Mouse (Mus musculus) forebrain, embryonic 11.5 days (tissue): Measurements from ENCODE around the gene Nfrkb. TPM values are rescaled to one million over a fixed set of nuclear protein-coding genes. Genes with fewer than 3 reads are reported as not detected.

ENCODE experiments used
- ATAC-seq: fragments of 200-750 bp; cut with Nextera tagmentation; replicated peaks from 2 replicates; pipeline ENCODE4 v1.8.0; 2017; ENCODE audit warnings: moderate TSS enrichment; ENCODE audit not compliant: low FRiP score
- DNase-seq: peaks from one replicate; pipeline ENCODE4 v3.0.0-alpha.2; 2017; ENCODE audit warnings: low spot score
- H3K27ac ChIP-seq: fragments of 300-500 bp; sonication (generic); 2 replicates; pipeline ENCODE4 v1.5.1; 2014; ENCODE audit warnings: low read depth, low read length
- H3K27me3 ChIP-seq: fragments of 300-500 bp; sonication (generic); 2 replicates; pipeline ENCODE4 v1.6.1; 2014; ENCODE audit warnings: mild to moderate bottlenecking, low read length, mixed read lengths; ENCODE audit not compliant: control insufficient read depth, insufficient read depth
- H3K36me3 ChIP-seq: fragments of 300-500 bp; sonication (generic); 2 replicates; pipeline ENCODE4 v1.6.1; 2014; ENCODE audit warnings: mild to moderate bottlenecking, low read length, moderate library complexity, mixed read lengths; ENCODE audit not compliant: control insufficient read depth, insufficient read depth
- H3K4me1 ChIP-seq: fragments of 300-500 bp; sonication (generic); replicated peaks from 2 replicates; pipeline ENCODE4 v1.6.1; 2014; ENCODE audit warnings: low read length, mixed read lengths; ENCODE audit not compliant: control insufficient read depth, insufficient read depth
- H3K4me2 ChIP-seq: fragments of 300-500 bp; sonication (generic); 2 replicates; pipeline ENCODE4 v1.6.1; 2014; ENCODE audit warnings: low read depth, mild to moderate bottlenecking, low read length, moderate library complexity, mixed read lengths; ENCODE audit not compliant: severe bottlenecking
- H3K4me3 ChIP-seq: fragments of 300-500 bp; sonication (generic); 2 replicates; pipeline ENCODE4 v1.5.1; 2014; ENCODE audit warnings: low read depth, low read length
- H3K9ac ChIP-seq: fragments of 300-500 bp; sonication (generic); 2 replicates; pipeline ENCODE4 v1.6.1; 2014; ENCODE audit warnings: low read length
- H3K9me3 ChIP-seq: fragments of 300-500 bp; sonication (generic); 2 replicates; pipeline ENCODE4 v1.6.1; 2016; ENCODE audit warnings: low read length, mixed read lengths; ENCODE audit not compliant: control insufficient read depth
- WGBS: fragments of 180-500 bp; shearing (Covaris S2); extraction: QIAGEN DNeasy Blood & Tissue Kit; methylation state at CpG from one replicate; pipeline ENCODE4 v1.1.7; 2014; 5-methylcytosine and 5-hydroxymethylcytosine counted together
- polyA plus RNA-seq: library from polyadenylated mRNA; unstranded; fragments of >200 nt; fragmentation: Nextera tagmentation; extraction: Ambion mirVana; gene quantifications from 2 replicates; pipeline ENCODE4 v1.2.1, GENCODE M21; 2014

Nfrkb gene
- polyA plus RNA-seq, 1 experiment from 2014 or later, result 25.7 TPM

GRCm38 (mm10) chr9:31363698-31364609 is 22.0 kb upstream of the Nfrkb start:
- ATAC-seq, result no peak
- Histone ChIP-seq H3K4me2 (no peak overlapping the region), H3K9ac (no peak overlapping the region), H3K9me3 (no peaks in the 10 kb centered on the region), H3K36me3 (no peaks in the 10 kb centered on the region), H3K27me3 (no peaks in the 10 kb centered on the region), H3K27ac (no peak overlapping the region), H3K4me3 (no peak overlapping the region), H3K4me1 (no peaks in the 10 kb centered on the region)
- WGBS, result 94% methylated on average over 9 of the region's 9 CpGs
- no peak for DNase-seq

DNA sequence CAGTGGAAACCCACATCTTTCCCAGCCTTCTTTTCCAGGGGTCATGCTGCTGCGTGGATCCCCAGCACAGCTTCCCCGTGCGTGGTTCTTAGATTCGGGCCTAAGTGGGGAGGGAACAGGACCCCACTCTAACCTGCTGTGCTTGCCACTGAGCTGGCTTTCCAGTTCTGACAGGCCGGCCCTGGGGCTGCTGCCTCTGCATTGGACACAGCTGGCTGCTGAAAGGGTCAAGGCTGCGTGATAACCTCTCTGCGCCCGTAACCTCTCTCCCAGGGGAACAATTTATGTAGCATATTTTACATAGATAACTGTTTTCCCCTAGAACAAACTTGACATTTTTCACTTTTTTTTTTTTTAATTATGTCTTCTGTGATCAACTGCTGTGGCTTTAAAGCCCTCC is 20.9 kb upstream of the Nfrkb start:
- H3K4me2 ChIP-seq, result no peak overlapping the region
- WGBS, result 89% methylated on average over 8 of the region's 8 CpGs
- no peaks in the 10 kb centered on the region for H3K36me3 ChIP-seq
- H3K4me1 ChIP-seq, result no peaks in the 10 kb centered on the region
- ATAC-seq (no peak), DNase-seq (no peak)
- H3K9ac ChIP-seq, result no peak overlapping the region
- no peak overlapping the region for H3K27ac ChIP-seq
- H3K27me3 ChIP-seq, result no peaks in the 10 kb centered on the region
- no peak overlapping the region for H3K4me3 ChIP-seq
- H3K9me3 ChIP-seq, result no peaks in the 10 kb centered on the region

DNA sequence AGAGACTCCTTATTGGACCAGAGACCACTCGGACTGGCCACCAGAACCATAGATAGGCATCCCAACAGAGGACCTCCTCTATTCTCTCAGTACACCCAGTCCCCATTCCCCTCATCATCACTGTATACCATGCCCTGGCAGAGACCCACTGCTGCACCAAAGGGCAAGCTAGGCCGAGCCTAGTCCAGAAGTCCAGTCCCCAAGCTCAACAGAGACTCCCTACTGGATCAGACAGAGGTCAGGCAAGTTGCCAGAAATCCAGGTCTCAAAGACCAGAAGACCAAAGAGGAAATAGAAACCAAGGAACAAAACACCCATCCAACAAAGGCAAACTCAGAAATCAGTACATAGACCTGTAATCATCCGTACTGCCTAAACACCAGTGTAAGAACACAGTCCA is 14.3 kb upstream of the Nfrkb start:
- Histone ChIP-seq H3K4me1 (no peaks in the 10 kb centered on the region), H3K9me3 (no peaks in the 10 kb centered on the region; the same call in 1 of the 2 replicates), H3K36me3 (peaks cover 4% of the 10 kb centered on the region; the same call in 1 of the 2 replicates), H3K27me3 (no peaks in the 10 kb centered on the region), H3K27ac (no peak overlapping the region), H3K4me3 (no peak overlapping the region), H3K4me2 (no peak overlapping the region), H3K9ac (no peak overlapping the region)
- DNase-seq, result no peak
- ATAC-seq, result no peak
- WGBS, result 88% methylated on average over 3 of the region's 3 CpGs

DNA sequence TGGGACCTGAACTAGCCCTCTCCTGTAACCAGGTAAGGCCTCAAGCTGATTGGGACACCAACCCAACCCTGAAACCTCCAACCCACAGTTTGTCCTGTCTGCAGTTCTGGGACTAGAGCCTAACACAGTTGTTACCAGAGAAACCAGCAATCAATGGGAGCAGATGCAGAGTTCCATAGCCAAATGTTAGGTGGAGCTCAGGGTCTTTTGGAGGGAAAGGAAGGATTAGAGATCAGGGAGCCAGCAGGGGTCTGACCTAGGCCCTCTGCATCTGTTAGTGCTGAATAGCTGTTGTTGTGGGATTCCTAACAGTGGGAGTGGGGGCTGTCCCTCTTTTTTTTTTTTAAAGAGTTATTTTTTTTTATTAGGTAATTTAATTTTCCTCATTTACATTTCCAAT is 9.3 kb upstream of the Nfrkb start:
- Histone ChIP-seq H3K27me3 (no peaks in the 10 kb centered on the region), H3K4me3 (no peak overlapping the region), H3K4me1 (no peaks in the 10 kb centered on the region), H3K4me2 (no peak overlapping the region), H3K36me3 (no peaks in the 10 kb centered on the region; the same call in 1 of the 2 replicates), H3K9ac (no peak overlapping the region), H3K27ac (no peak overlapping the region), H3K9me3 (no peaks in the 10 kb centered on the region; the same call in 1 of the 2 replicates)
- no peak for DNase-seq
- no peak for ATAC-seq

DNA sequence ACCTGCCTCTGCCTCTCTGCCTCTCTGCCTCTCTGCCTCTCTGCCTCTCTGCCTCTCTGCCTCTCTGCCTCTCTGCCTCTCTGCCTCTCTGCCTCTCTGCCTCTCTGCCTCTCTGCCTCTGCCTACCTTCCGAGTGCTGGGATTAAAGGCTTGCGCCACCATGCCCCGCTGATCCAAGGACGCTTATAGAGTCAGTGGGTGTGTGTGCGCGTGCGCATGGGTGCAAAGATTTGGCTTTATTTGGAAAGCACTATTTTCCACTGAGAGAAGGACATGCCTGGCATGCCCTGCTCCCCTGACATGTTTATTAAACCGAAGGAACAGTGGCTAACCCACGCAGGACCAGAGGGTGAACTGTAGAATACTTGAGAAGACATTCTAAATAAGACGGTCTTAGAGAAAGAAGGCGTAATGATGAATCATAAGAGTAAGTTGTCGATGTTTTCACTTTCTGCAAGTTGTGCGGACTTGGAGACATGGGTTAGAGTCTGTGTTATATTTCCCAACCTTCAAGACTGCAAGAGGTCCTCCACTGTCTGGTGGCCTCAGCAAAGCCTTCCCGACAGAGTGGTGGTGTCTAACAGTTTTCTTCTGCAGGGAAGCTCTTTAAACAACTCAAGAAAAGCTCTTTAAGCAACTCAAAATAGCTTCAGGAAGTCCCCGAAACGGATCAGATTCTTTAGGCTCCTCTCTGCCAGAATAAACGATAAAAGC is 1.0 kb upstream of the Nfrkb start:
- 89% methylated on average over 17 of the region's 17 CpGs for WGBS
- ATAC-seq (no peak), DNase-seq (no peak)
- H3K9me3 ChIP-seq, result no peaks in the 10 kb centered on the region
- no peaks in the 10 kb centered on the region for H3K27me3 ChIP-seq
- peak overlapping the region; percentile 85; the same call in 1 of the 2 replicates for H3K4me3 ChIP-seq
- H3K36me3 ChIP-seq, result no peaks in the 10 kb centered on the region
- no peak overlapping the region for H3K4me2 ChIP-seq
- H3K9ac ChIP-seq, result no peak overlapping the region
- H3K4me1 ChIP-seq, result peaks cover 6% of the 10 kb centered on the region
- no peak overlapping the region for H3K27ac ChIP-seq

DNA sequence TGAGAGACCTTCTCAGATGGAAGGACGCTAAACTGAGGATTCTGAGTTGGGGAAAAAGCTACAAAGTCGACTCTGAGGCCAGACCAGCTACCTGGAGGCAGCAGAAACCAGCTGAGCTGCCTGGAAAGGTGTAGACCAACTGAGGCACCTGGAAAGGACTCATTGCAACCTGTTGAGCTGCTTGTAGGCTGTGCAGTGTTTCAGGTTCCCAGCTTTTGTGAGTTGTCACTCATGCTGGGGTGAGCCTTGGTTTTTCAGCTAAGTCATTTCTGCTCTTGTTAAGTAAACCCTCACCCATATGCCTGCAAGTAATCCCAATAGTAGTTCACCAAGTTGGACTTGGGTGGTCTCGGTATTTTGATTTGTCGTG is 507 bp upstream of the Nfrkb start:
- Histone ChIP-seq H3K27ac (no peak overlapping the region), H3K27me3 (no peaks in the 10 kb centered on the region), H3K36me3 (peaks cover under 1% of the 10 kb centered on the region; the same call in 1 of the 2 replicates), H3K4me1 (peaks cover 6% of the 10 kb centered on the region), H3K4me3 (peak overlapping the region; percentile 85), H3K4me2 (peak overlapping the region; percentile 58), H3K9ac (peak overlapping the region; percentile 82), H3K9me3 (no peaks in the 10 kb centered on the region)
- ATAC-seq (no peak), DNase-seq (no peak)
- 25% methylated on average over 4 of the region's 4 CpGs for WGBS

DNA sequence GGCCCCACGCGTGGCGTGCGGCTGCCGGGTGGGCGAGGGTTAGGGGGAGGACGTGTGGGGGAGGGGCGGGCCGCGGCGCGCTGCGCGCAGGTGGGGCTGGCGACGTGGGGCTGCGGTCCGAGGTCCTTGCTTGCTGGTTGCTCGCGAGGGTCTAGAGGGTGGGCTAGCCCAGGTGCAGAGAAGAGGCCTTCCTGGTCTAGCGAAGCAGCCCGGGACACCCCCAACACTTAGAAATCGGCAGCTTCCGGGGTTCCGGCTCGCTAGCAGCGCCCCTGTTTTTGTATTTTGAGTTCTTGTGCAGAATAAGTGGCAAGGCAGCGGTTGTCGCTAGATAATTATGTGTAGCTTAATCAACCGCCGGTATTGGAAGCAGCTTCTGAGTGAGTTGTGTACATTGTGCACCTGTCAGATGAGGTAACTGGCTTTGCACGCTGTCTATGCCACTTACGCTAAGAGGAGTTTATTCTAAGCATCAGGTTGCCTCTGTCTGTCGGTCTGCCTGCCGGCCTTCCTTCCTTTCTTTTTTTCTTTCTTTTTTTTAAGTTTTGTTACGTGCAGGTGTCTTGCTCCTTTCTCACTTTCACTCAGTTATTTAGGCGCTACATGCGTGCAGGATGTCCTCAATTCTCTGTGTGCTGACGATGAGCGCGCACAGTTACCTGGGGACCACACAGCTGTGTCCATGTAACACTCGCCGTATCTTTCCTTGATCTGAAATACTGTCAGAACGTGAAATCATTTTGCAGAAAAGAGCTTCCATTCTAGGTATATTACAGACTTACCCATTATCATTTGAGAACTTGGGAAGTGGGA is 582 bp downstream of the Nfrkb start:
- peaks cover 2% of the 10 kb centered on the region for H3K36me3 ChIP-seq
- ATAC-seq (peak; percentile 83), DNase-seq (no peak)
- no peaks in the 10 kb centered on the region for H3K9me3 ChIP-seq
- H3K27me3 ChIP-seq, result no peaks in the 10 kb centered on the region
- peaks cover 6% of the 10 kb centered on the region for H3K4me1 ChIP-seq
- H3K9ac ChIP-seq, result peak overlapping the region; percentile 82
- 11% methylated on average over 43 of the region's 44 CpGs for WGBS
- H3K27ac ChIP-seq, result no peak overlapping the region
- H3K4me3 ChIP-seq, result peak overlapping the region; percentile 85
- H3K4me2 ChIP-seq, result peak overlapping the region; percentile 58

- Histone ChIP-seq H3K4me3 (peak overlapping the region; percentile 85), H3K36me3 (peaks cover 3% of the 10 kb centered on the region), H3K9me3 (no peaks in the 10 kb centered on the region), H3K9ac (peak overlapping the region; percentile 82; the same call in 1 of the 2 replicates), H3K4me1 (peaks cover 6% of the 10 kb centered on the region), H3K4me2 (peak overlapping the region; percentile 58), H3K27me3 (no peaks in the 10 kb centered on the region), H3K27ac (no peak overlapping the region)
- ATAC-seq (no peak), DNase-seq (no peak)
- 89% methylated on average over 5 of the region's 5 CpGs for WGBS
These were observed 1.2 kb downstream of the Nfrkb start for GRCm38 (mm10) chr9:31387206-31387605.
